Mouse (Mus musculus) stomach, embryonic 14.5 days (tissue): ENCODE measurements around the gene Zfp455. TPM values are rescaled to one million over a fixed set of nuclear protein-coding genes. Genes with fewer than 3 reads are reported as not detected.
"Not testable (repeated sequence)": the region's sequence is repeated elsewhere in the genome, so short reads cannot be mapped to it uniquely, and the experiment has no call there.

ENCODE experiments used
- ATAC-seq: fragments of 200-750 bp; cut with Nextera tagmentation; 2 replicates; pipeline ENCODE4 v1.8.0; 2017; ENCODE audit warnings: low read depth, moderate TSS enrichment; ENCODE audit not compliant: insufficient number of reproducible peaks, insufficient read depth, low FRiP score
- H3K27ac ChIP-seq: fragments of 300-500 bp; sonication (generic); 2 replicates; pipeline ENCODE4 v1.5.1; 2014; ENCODE audit warnings: mild to moderate bottlenecking, low read length, moderate library complexity, mixed read lengths
- H3K27me3 ChIP-seq: fragments of 300-500 bp; sonication (generic); 2 replicates; pipeline ENCODE4 v1.6.1; 2014; ENCODE audit warnings: low read length, control low read depth, mixed read lengths; ENCODE audit not compliant: control insufficient read depth, insufficient read depth
- H3K36me3 ChIP-seq: fragments of 300-500 bp; sonication (generic); 2 replicates; pipeline ENCODE4 v1.6.1; 2014; ENCODE audit warnings: mild to moderate bottlenecking, control low read depth, low read length, moderate library complexity, mixed read lengths; ENCODE audit not compliant: control insufficient read depth, insufficient read depth
- H3K4me1 ChIP-seq: fragments of 300-500 bp; sonication (generic); 2 replicates; pipeline ENCODE4 v1.6.1; 2014; ENCODE audit warnings: low read length, control low read depth, mixed read lengths; ENCODE audit not compliant: control insufficient read depth, insufficient read depth
- H3K4me2 ChIP-seq: fragments of 300-500 bp; sonication (generic); replicated peaks from 2 replicates; pipeline ENCODE4 v1.6.1; 2014; ENCODE audit warnings: low read depth, low read length, control low read depth
- H3K4me3 ChIP-seq: fragments of 300-500 bp; sonication (generic); 2 replicates; pipeline ENCODE4 v1.5.1; 2014; ENCODE audit warnings: low read depth, low read length, control low read depth
- H3K9ac ChIP-seq: fragments of 300-500 bp; sonication (generic); replicated peaks from 2 replicates; pipeline ENCODE4 v1.6.1; 2014; ENCODE audit warnings: low read depth, mild to moderate bottlenecking, control low read depth, low read length, moderate library complexity, mixed read lengths
- H3K9me3 ChIP-seq: fragments of 300-500 bp; sonication (generic); 2 replicates; pipeline ENCODE4 v1.6.1; 2016; ENCODE audit warnings: low read depth, low read length, control low read depth; ENCODE audit not compliant: control insufficient read depth
- WGBS: fragments of 180-500 bp; shearing (Covaris S2); extraction: QIAGEN DNeasy Blood & Tissue Kit; methylation state at CpG from one replicate; pipeline ENCODE4 v1.1.7; 2014; 5-methylcytosine and 5-hydroxymethylcytosine counted together
- polyA plus RNA-seq: library from polyadenylated mRNA; unstranded; fragments of >200 nt; fragmentation: Nextera tagmentation; extraction: Ambion mirVana; gene quantifications from 2 replicates; pipeline ENCODE4 v1.2.1, GENCODE M21; 2014

The Zfp455 gene
- polyA plus RNA-seq, result 1.8 and 2.2 TPM in 2 replicates

GRCm38 (mm10) chr13:67194340-67194894 lies at the start of gene Zfp455:
Gene Zfp455 (plus strand): TSS chr13:67194506.
- Histone ChIP-seq H3K9ac (peak within 1 kb of the TSS; percentile 25; the same call in 1 of the 2 replicates), H3K27me3 (no peaks in the 10 kb centered on the region), H3K27ac (peak within 1 kb of the TSS; percentile 45; the same call in 1 of the 2 replicates), H3K4me3 (peak within 1 kb of the TSS; percentile 73), H3K9me3 (no peaks in the 10 kb centered on the region), H3K36me3 (no peaks in the 10 kb centered on the region), H3K4me2 (peak within 1 kb of the TSS; percentile 42), H3K4me1 (no peaks in the 10 kb centered on the region)
- ATAC-seq, result peak; percentile 92
- 5% methylated on average over 13 of the region's 13 CpGs for WGBS

DNA sequence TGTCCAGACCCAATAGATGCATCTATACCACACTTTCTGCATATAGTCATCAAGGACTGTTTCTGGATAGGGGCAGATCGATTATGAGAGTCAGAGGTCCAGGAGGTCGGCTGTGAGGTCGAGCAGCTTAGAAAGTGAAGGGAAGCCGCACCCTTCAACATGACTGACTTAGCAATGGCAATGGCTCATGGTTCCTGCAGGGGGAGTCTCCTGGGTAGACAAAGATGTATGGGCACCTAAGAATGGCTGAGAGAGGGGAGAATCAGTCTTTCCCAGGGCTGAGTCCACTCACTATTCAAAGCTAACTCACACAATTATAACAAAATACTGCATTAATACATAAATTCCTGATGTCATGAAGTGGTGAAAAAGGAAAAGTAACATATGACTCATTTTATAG lies 28.2 kb upstream of the Zfp455 start:
- not testable (repeated sequence) for H3K36me3 ChIP-seq, H3K4me1 ChIP-seq, H3K9me3 ChIP-seq, H3K9ac ChIP-seq, H3K27ac ChIP-seq, H3K4me2 ChIP-seq, H3K4me3 ChIP-seq, ATAC-seq, H3K27me3 ChIP-seq
- 55% methylated on average over 4 of the region's 4 CpGs for WGBS

DNA sequence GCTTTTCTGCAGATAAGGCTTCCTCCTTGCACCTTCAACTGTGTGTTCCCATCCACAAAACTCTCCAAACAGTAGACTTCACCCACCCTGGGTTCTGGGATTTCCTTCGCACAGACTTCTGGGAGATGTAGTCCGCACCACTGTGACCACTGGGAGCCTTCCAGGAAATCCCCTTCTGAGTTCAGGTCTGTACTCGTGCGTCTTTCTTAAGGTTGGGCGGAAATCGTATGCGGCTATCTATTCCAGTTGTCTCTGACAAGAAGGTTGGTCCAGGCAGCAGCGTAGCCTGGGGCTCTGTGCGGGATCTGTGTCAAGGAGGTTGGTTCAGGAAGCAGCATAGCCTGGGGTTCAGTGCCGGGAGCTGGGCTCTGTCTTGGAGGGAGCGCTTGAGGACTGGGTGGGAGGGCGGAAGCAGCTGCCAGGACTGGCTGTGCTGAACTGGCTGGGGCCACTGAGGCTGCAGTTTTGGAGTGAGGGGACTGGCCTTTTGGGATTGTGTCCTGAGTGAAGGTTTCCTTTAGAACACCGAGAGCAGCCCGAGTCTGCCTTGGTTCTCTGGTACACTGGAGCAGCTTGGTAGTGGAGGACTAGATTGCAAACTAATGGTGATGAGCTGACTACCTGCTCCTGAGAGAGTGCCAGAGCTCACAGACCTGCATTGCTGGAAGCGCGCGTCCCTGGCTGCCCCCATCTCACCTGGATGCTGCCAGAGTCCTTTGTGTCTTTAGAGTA lies 21.1 kb upstream of the Zfp455 start, which contains the start of gene Rsl1:
Gene Rsl1, plus strand, starts transcription at position 192 of the 732 bp plus-strand sequence.
- WGBS, result 1% methylated on average over 17 of the region's 17 CpGs
- not testable (repeated sequence) for H3K27me3 ChIP-seq, H3K4me1 ChIP-seq, H3K9me3 ChIP-seq, H3K36me3 ChIP-seq
- Histone ChIP-seq H3K9ac (peak within 1 kb of the TSS; percentile 45), H3K27ac (peak within 1 kb of the TSS; percentile 45; the same call in 1 of the 2 replicates), H3K4me2 (peak within 1 kb of the TSS; percentile 53), H3K4me3 (peak within 1 kb of the TSS; percentile 51)
- ATAC-seq, result peak; percentile 96

DNA sequence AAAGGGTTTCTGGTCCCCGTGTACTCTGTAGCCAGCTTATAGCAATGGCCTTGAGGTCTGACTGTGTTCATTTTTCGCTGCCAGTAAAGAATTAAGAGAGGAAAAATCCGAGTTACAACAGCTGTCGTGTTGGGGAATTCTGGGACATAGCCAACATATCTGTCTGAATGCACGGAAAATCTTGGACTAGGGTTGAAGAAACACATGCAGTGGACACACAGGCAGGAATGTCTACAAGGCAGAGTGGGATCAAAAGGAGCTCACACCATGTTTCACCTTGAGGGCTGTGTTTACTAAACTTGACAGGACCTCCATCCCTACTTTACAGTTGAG lies 20.6 kb upstream of the Zfp455 start:
- peak overlapping the region; percentile 45; the same call in 1 of the 2 replicates for H3K9ac ChIP-seq
- peak overlapping the region; percentile 53 for H3K4me2 ChIP-seq
- H3K36me3 ChIP-seq, result 0 out of 2 replicates have a peak, but pooled peaks cover 3% of the 10 kb centered on the region
- no peaks in the 10 kb centered on the region for H3K4me1 ChIP-seq
- H3K9me3 ChIP-seq, result no peaks in the 10 kb centered on the region
- WGBS, result 8% methylated on average over 5 of the region's 5 CpGs
- H3K27ac ChIP-seq, result no peak overlapping the region
- peak overlapping the region; percentile 51 for H3K4me3 ChIP-seq
- no peak for ATAC-seq
- H3K27me3 ChIP-seq, result no peaks in the 10 kb centered on the region

GRCm38 (mm10) chr13:67201656-67202055 lies 7.3 kb downstream of the Zfp455 start:
- no peaks in the 10 kb centered on the region for H3K36me3 ChIP-seq
- H3K9me3 ChIP-seq, result no peaks in the 10 kb centered on the region
- H3K27ac ChIP-seq, result no peak overlapping the region
- H3K27me3 ChIP-seq, result no peaks in the 10 kb centered on the region
- WGBS, result 74% methylated on average over 3 of the region's 3 CpGs
- no peak overlapping the region for H3K4me2 ChIP-seq
- ATAC-seq, result no peak
- H3K4me1 ChIP-seq, result no peaks in the 10 kb centered on the region
- no peak overlapping the region for H3K9ac ChIP-seq
- no peak overlapping the region for H3K4me3 ChIP-seq

DNA sequence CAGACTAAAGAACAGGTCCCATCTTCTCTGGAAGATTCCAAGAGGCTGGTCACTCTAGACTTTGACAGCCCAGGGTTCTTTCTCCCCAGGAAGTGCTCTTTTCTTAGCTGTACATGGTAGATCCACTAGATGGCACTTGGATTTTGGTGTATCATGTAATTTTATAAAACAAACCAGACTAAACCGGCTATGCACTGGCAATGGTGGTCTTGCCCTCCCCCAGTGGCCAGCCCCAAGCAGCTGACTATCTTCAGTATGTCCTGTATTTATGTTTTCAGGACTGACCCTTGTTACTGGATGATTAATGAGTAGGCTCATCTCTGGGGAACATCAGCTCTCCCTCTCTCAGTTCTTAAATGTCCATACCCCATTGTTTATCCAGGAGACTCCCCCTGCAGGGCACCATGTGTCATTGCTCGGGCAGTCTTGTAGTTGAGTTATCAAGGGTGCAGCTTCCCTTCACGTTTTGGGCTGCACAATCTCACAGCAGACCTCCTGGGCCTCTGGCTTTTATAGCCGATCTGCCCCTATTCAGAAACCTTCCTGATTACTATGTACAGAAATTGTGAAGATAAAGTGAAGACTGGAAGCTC lies 19.8 kb downstream of the Zfp455 start:
- Histone ChIP-seq H3K4me3 (no peak overlapping the region), H3K36me3 (no peaks in the 10 kb centered on the region), H3K9me3 (no peaks in the 10 kb centered on the region), H3K27ac (no peak overlapping the region), H3K4me1 (no peaks in the 10 kb centered on the region), H3K27me3 (no peaks in the 10 kb centered on the region), H3K4me2 (no peak overlapping the region), H3K9ac (no peak overlapping the region)
- ATAC-seq, result no peak
- WGBS, result 55% methylated on average over 4 of the region's 4 CpGs

Other genes starting within 250 kb of the Zfp455 start
- 4.8 and 5.0 TPM in 2 replicates for gene Zfp712, start 133.3 kb upstream of the Zfp455 start, polyA plus RNA-seq
- 6.6 and 7.6 TPM in 2 replicates for gene Zfp708, start 96.5 kb upstream of the Zfp455 start, polyA plus RNA-seq
- gene Gm28557, start 85.9 kb upstream of the Zfp455 start, polyA plus RNA-seq, result 4.1 and 4.5 TPM in 2 replicates
- gene Rslcan18, start 78.2 kb upstream of the Zfp455 start, polyA plus RNA-seq, result 0.51 and 0.64 TPM in 2 replicates
- gene Zfp759, start 72.8 kb upstream of the Zfp455 start, polyA plus RNA-seq, result 2.3 and 3.0 TPM in 2 replicates
- 6.1 and 6.4 TPM in 2 replicates for gene Rsl1, start 21.3 kb upstream of the Zfp455 start, polyA plus RNA-seq
- gene Zfp458, start 84.0 kb downstream of the Zfp455 start, polyA plus RNA-seq, result 3.2 TPM in 2 replicates
- gene Zfp457, start 112.0 kb downstream of the Zfp455 start, polyA plus RNA-seq, result 0.64 and 1.1 TPM in 2 replicates
- gene Zfp595, start 138.1 kb downstream of the Zfp455 start, polyA plus RNA-seq, result 2.8 and 3.4 TPM in 2 replicates
- not detected in 2 replicates for gene Gm28044, start 166.0 kb downstream of the Zfp455 start, polyA plus RNA-seq
- 1.5 and 1.8 TPM in 2 replicates for gene Zfp953, start 166.1 kb downstream of the Zfp455 start, polyA plus RNA-seq
- gene Gm28041, start 181.2 kb downstream of the Zfp455 start, polyA plus RNA-seq, result 0.62 and 0.91 TPM in 2 replicates
- 2.5 and 3.0 TPM in 2 replicates for gene Zfp456, start 181.3 kb downstream of the Zfp455 start, polyA plus RNA-seq
- 6.0 and 7.3 TPM in 2 replicates for gene Zfp429, start 205.3 kb downstream of the Zfp455 start, polyA plus RNA-seq
- 0.62 and 0.87 TPM in 2 replicates for gene Zfp459, start 226.9 kb downstream of the Zfp455 start, polyA plus RNA-seq